Mouse (Mus musculus): ENCODE results near the gene Art2b. TPM values are rescaled to one million over a fixed set of nuclear protein-coding genes. Genes with fewer than 3 reads are reported as not detected.

Art2b gene
- total and polyA plus RNA-seq, 3 experiments, result not detected

DNA sequence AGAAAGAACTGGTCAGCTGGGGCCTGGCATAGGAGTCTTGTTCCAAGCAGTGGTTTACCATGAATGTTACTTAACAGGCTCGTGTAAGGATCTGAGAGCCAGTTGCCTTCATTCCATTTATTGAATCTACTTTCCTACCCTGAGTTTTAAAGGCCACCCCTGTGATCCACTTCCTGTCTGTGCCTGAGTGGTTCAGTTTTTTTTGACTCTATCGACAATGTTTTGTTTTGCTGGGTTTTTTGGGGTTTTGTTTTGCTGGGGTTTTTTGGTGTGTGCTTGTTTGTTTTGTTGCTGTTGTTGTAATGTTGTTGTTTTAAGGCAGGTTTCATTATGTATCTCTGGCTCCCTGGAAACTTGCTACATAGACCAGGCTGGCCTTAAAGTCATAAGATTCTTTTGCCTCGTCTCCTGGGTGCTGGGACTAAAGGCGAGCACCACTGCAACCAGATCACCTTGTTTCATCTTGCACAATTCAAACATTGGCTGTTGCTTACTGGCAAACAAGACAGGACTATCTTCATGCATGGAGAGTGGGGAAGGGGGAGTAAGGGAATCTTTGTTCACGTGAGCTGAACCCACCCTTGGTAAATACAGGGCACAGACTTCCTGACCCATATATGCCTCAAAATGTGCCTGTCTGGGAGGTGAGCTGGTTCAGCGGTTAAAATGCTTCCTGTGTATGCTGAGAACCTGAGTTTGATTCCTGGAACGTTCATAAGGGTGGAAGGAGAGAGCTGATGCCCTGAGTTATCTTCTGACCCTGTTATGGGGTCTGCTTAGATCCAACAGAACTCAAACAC, 34.5 kb downstream of the Art2b start:
- Histone ChIP-seq H3K27ac (ENCODE audit: insufficient read depth, low read depth) (no peak overlapping the region), H3K9me3 (replicated peaks; ENCODE audit: low read length) (no peaks in the 10 kb centered on the region), H3K79me2 (replicated peaks; ENCODE audit: control insufficient read depth, extremely low read depth, insufficient read depth, poor library complexity, severe bottlenecking) (no peaks in the 10 kb centered on the region), H3K4me1 (ENCODE audit: control insufficient read depth in 1 of 2, insufficient read depth in 2 of 2) (peaks cover 0 to 9% of the 10 kb centered on the region in 2 experiments; a peak in 2 of 4 replicates), H3K4me2 (ENCODE audit: insufficient read depth, low read depth, poor library complexity, severe bottlenecking) (no peak overlapping the region), H3K4me3 (replicated peaks in 1 of 3; ENCODE audit: low read depth in 2 of 3, low read length in 2 of 3, poor library complexity in 1 of 3) (no peak overlapping the region), H3K27me3 (replicated peaks) (peaks cover 28% of the 10 kb centered on the region), H3K36me3 (replicated peaks in 1 of 2; ENCODE audit: control insufficient read depth in 1 of 2, insufficient read depth in 1 of 2, low read length in 1 of 2) (no peaks in the 10 kb centered on the region), H3K9ac (ENCODE audit: insufficient read depth, low read depth) (no peak overlapping the region)
- DNase-seq (ENCODE audit: extremely low read depth), result no peak
- dilution Hi-C loops (cut with MboI; ENCODE audit: extremely low pct_ligation_motif_present, extremely low pct_unique_long_range_greater_than_20kb, low sequenced_read_pairs) (no loop called here), in situ Hi-C loops (cut with MboI; ENCODE audit: low pct_ligation_motif_present, low pct_unique_long_range_greater_than_20kb, low sequenced_read_pairs) (no loop called here)
- TF ChIP-seq CHD1 (IDR thresholded peaks at IDR 0.05; ENCODE audit: low read depth, low read length) (no peak), MYC (IDR thresholded peaks at IDR 0.05; ENCODE audit: low read depth, low read length) (no peak), ELF1 (IDR thresholded peaks at IDR 0.05; ENCODE audit: low read depth, low read length) (no peak), ZC3H11A (IDR thresholded peaks at IDR 0.05; ENCODE audit: low read depth, low read length) (no peak), USF1 (IDR thresholded peaks at IDR 0.05; ENCODE audit: low read depth, low read length) (no peak), SIN3A (IDR thresholded peaks at IDR 0.05; ENCODE audit: low read length) (no peak), KAT2A (IDR thresholded peaks at IDR 0.05; ENCODE audit: insufficient replicate concordance, low read length) (no peak), ETS1 (conservative IDR thresholded peaks at IDR 0.05; ENCODE audit: low read depth, low read length) (no peak), ZKSCAN1 (IDR thresholded peaks at IDR 0.05; ENCODE audit: borderline replicate concordance, low read depth, low read length) (no peak), JUND (conservative IDR thresholded peaks at IDR 0.05; ENCODE audit: low read depth, low read length) (no peak), BHLHE40 (IDR thresholded peaks at IDR 0.05; ENCODE audit: low read depth, low read length) (no peak), MAZ (IDR thresholded peaks at IDR 0.05; ENCODE audit: low read depth, low read length) (no peak), ZMIZ1 (IDR thresholded peaks at IDR 0.05; ENCODE audit: low read depth, low read length) (no peak), CTCF (conservative IDR thresholded peaks at IDR 0.05 in 1 of 2, IDR thresholded peaks at IDR 0.05 in 1 of 2; ENCODE audit: low read depth in 2 of 2, low read length in 2 of 2) (no peak)

DNA sequence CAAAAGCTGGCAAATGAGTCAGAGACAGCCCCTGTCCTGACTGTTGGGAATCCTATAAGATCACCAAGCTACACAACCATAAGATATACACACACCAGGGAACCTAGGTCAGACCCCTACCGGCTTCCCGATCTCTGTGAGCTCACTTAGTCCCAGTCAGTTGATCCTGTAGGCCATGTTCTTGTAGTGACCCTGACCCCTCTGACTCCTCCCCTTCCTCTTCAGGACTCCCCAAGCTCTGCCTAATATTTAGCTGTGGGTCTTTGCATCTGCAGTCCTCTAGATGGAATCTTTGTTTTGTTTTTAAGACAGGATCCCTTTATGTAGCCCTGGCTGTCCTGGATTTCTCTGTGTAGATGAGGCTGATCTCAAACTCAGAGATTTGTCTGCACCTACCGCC, 36.1 kb downstream of the Art2b start:
- no peaks in the 10 kb centered on the region for H3K36me3 ChIP-seq (replicated peaks in 1 of 2; ENCODE audit: control insufficient read depth in 1 of 2, insufficient read depth in 1 of 2, low read length in 1 of 2)
- no peak overlapping the region for H3K9ac ChIP-seq (ENCODE audit: insufficient read depth, low read depth)
- H3K27me3 ChIP-seq (replicated peaks), result peaks cover 30% of the 10 kb centered on the region
- H3K4me1 ChIP-seq (ENCODE audit: control insufficient read depth in 1 of 2, insufficient read depth in 2 of 2), result peaks cover 0 to 9% of the 10 kb centered on the region in 2 experiments; a peak in 2 of 4 replicates
- no peak for DNase-seq (ENCODE audit: extremely low read depth)
- no peak overlapping the region for H3K27ac ChIP-seq (ENCODE audit: insufficient read depth, low read depth)
- no peak overlapping the region for H3K4me3 ChIP-seq (replicated peaks in 1 of 3; ENCODE audit: low read depth in 2 of 3, low read length in 2 of 3, poor library complexity in 1 of 3)
- TF ChIP-seq NELFE (IDR thresholded peaks at IDR 0.05; ENCODE audit: low read depth, low read length), result no peak
- no peak for TF ChIP-seq CTCF (conservative IDR thresholded peaks at IDR 0.05 in 1 of 2, IDR thresholded peaks at IDR 0.05 in 1 of 2; ENCODE audit: low read depth in 2 of 2, low read length in 2 of 2)
- dilution Hi-C loops (cut with MboI; ENCODE audit: extremely low pct_ligation_motif_present, extremely low pct_unique_long_range_greater_than_20kb, low sequenced_read_pairs) (no loop called here), in situ Hi-C loops (cut with MboI; ENCODE audit: low pct_ligation_motif_present, low pct_unique_long_range_greater_than_20kb, low sequenced_read_pairs) (no loop called here)
- no peaks in the 10 kb centered on the region for H3K9me3 ChIP-seq (replicated peaks; ENCODE audit: low read length)
- no peak overlapping the region for H3K4me2 ChIP-seq (ENCODE audit: insufficient read depth, low read depth, poor library complexity, severe bottlenecking)
- H3K79me2 ChIP-seq (replicated peaks; ENCODE audit: control insufficient read depth, extremely low read depth, insufficient read depth, poor library complexity, severe bottlenecking), result no peaks in the 10 kb centered on the region
